Mouse (Mus musculus): ENCODE data around the gene Socs4.

The Socs4 gene

GRCm38 (mm10) chr14:47341811-47342291, 65.1 kb downstream of the Socs4 start:
- peak; percentile 81 for DNase-seq (ENCODE audit: low spot score)

Measured in adipocyte (in vitro differentiated cells).